Mouse (Mus musculus): ENCODE measurements around the gene Arf1. TPM values are rescaled to one million over a fixed set of nuclear protein-coding genes. Genes with fewer than 3 reads are reported as not detected.

The Arf1 gene
- polyA plus RNA-seq, 1 experiment from 2014 or later, result 622 TPM

- Histone ChIP-seq H3K4me1 (replicated peaks) (peaks cover 7% of the 10 kb centered on the region), H3K9me3 (no peaks in the 10 kb centered on the region), H3K4me3 (no peak overlapping the region), H3K27me3 (peaks cover 55% of the 10 kb centered on the region), H3K4me2 (no peak overlapping the region), H3K36me3 (no peaks in the 10 kb centered on the region), H3K27ac (no peak overlapping the region), H3K9ac (no peak overlapping the region)
- WGBS, result 49% methylated on average over 6 of the region's 6 CpGs
- no peak for ATAC-seq (ENCODE audit: low FRiP score)
Observed at GRCm38 (mm10) chr11:59243856-59244255, 15.8 kb upstream of the Arf1 start.

DNA sequence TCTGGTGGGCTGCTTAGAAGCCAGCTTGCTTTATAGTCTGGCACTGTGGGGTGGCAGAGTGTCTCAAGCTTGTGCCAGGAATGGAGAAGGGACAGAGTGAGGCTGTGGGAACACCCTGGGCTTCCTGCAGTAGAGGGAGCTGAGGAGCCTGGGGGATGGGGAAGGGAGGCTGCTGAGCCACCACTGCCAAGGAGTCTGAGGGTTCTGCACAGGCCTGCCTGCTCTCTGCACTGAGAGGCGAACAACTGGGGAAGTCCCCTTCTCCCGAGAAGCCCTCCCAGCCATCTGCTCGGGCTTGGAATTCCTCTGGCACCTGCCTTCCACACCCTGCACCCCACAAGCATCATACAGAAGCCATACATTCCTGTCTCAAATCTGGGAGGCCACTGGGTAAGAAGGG, 13.8 kb upstream of the Arf1 start:
- Histone ChIP-seq H3K27me3 (peaks cover 47% of the 10 kb centered on the region), H3K9me3 (no peaks in the 10 kb centered on the region), H3K4me1 (replicated peaks) (peaks cover 12% of the 10 kb centered on the region), H3K9ac (no peak overlapping the region), H3K27ac (no peak overlapping the region), H3K36me3 (no peaks in the 10 kb centered on the region), H3K4me2 (no peak overlapping the region), H3K4me3 (no peak overlapping the region)
- WGBS, result 41% methylated on average over 3 of the region's 3 CpGs
- ATAC-seq (ENCODE audit: low FRiP score), result no peak

GRCm38 (mm10) chr11:59239796-59240195, 11.7 kb upstream of the Arf1 start:
- no peak overlapping the region for H3K9ac ChIP-seq
- no peak overlapping the region for H3K4me3 ChIP-seq
- H3K27me3 ChIP-seq, result peaks cover 54% of the 10 kb centered on the region
- no peak overlapping the region for H3K27ac ChIP-seq
- no peaks in the 10 kb centered on the region for H3K9me3 ChIP-seq
- no peak overlapping the region for H3K4me2 ChIP-seq
- ATAC-seq (ENCODE audit: low FRiP score), result no peak
- H3K36me3 ChIP-seq, result no peaks in the 10 kb centered on the region
- 85% methylated on average over 4 of the region's 4 CpGs for WGBS
- H3K4me1 ChIP-seq (replicated peaks), result peaks cover 12% of the 10 kb centered on the region

GRCm38 (mm10) chr11:59239428-59239785, 11.3 kb upstream of the Arf1 start:
- H3K4me1 ChIP-seq (replicated peaks), result peaks cover 12% of the 10 kb centered on the region
- H3K27me3 ChIP-seq, result peaks cover 54% of the 10 kb centered on the region
- 63% methylated on average over 4 of the region's 4 CpGs for WGBS
- H3K4me2 ChIP-seq, result peak overlapping the region; percentile 16; the same call in 1 of the 2 replicates
- H3K9ac ChIP-seq, result peak overlapping the region; percentile 46; the same call in 1 of the 2 replicates
- no peak overlapping the region for H3K27ac ChIP-seq
- no peaks in the 10 kb centered on the region for H3K36me3 ChIP-seq
- no peaks in the 10 kb centered on the region for H3K9me3 ChIP-seq
- no peak overlapping the region for H3K4me3 ChIP-seq
- ATAC-seq (ENCODE audit: low FRiP score), result peak; percentile 34; the same call in 1 of the 2 replicates

GRCm38 (mm10) chr11:59238525-59239427, 10.7 kb upstream of the Arf1 start:
- Histone ChIP-seq H3K27ac (no peak overlapping the region), H3K4me2 (peak overlapping the region; percentile 16; the same call in 1 of the 2 replicates), H3K4me1 (replicated peaks) (peaks cover 12% of the 10 kb centered on the region), H3K9me3 (no peaks in the 10 kb centered on the region), H3K27me3 (peaks cover 48% of the 10 kb centered on the region), H3K9ac (peak overlapping the region; percentile 46; the same call in 1 of the 2 replicates), H3K36me3 (no peaks in the 10 kb centered on the region), H3K4me3 (no peak overlapping the region)
- ATAC-seq (ENCODE audit: low FRiP score), result peak; percentile 87
- 4% methylated on average over 13 of the region's 15 CpGs for WGBS

DNA sequence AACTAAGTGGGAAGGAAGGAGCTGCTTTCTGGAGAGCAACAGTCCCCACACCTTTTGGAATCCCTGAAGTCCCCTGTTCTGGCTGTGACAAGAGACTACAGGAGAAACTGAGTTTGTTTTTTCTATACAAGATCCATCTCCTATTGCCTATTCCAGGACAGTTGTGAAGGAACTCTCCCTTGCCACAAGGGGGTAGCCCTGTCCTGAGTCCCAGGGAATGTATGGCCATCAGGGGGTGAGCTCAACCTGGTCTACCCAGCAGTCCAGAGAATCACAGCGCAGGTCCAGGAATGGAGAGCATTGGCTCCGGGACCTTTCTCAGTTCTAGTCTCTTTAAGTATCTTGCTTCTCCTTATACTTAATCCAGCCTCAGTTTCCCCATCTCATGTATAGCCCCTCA, 4.7 kb upstream of the Arf1 start:
- H3K36me3 ChIP-seq, result no peaks in the 10 kb centered on the region
- H3K27me3 ChIP-seq, result 0 out of 2 replicates have a peak, but pooled peaks cover 7% of the 10 kb centered on the region
- no peak for ATAC-seq (ENCODE audit: low FRiP score)
- no peak overlapping the region for H3K4me3 ChIP-seq
- no peaks in the 10 kb centered on the region for H3K9me3 ChIP-seq
- 63% methylated on average over 2 of the region's 2 CpGs for WGBS
- no peak overlapping the region for H3K9ac ChIP-seq
- peaks cover 7% of the 10 kb centered on the region for H3K4me1 ChIP-seq (replicated peaks)
- H3K4me2 ChIP-seq, result no peak overlapping the region
- no peak overlapping the region for H3K27ac ChIP-seq

DNA sequence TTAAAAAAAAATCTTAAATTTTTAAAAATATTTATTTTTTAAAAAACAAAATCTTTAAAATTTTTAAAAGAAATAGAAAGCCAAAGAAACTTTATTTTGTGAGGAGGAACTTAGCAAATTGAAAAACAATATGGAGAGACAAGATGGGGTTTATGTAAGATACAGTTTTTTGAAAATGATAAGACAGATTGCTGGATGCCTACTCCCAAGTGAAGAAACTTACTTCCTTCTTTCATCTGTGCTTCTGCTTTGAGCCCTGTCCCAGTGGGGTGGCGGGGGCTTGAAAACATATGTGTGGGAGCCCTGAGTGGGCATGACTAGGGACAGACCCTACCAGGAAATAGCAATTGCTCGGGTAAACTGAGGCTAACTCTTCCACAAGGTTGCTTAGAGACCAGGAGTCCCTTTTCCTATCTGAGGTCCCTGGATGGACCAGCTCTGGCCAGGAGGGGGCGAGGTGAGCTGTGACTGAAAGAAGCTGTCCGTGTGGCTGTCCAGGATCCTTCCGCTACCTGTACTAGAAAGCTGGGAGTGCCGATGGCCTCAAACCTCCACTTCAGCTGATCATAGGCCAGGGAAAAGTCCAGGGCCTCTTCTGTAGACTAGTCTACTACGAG, 2.2 kb upstream of the Arf1 start:
- no peak for ATAC-seq (ENCODE audit: low FRiP score)
- Histone ChIP-seq H3K4me3 (no peak overlapping the region), H3K9me3 (no peaks in the 10 kb centered on the region), H3K9ac (no peak overlapping the region), H3K27ac (no peak overlapping the region), H3K27me3 (0 out of 2 replicates have a peak, but pooled peaks cover 2% of the 10 kb centered on the region), H3K36me3 (no peaks in the 10 kb centered on the region), H3K4me1 (replicated peaks) (peaks cover 28% of the 10 kb centered on the region), H3K4me2 (no peak overlapping the region)
- 21% methylated on average over 7 of the region's 7 CpGs for WGBS

- Histone ChIP-seq H3K9me3 (no peaks in the 10 kb centered on the region), H3K4me1 (replicated peaks) (peaks cover 51% of the 10 kb centered on the region), H3K4me3 (peak overlapping the region; percentile 96), H3K36me3 (no peaks in the 10 kb centered on the region), H3K9ac (peak overlapping the region; percentile 99), H3K27ac (peak overlapping the region; percentile 97), H3K4me2 (peak overlapping the region; percentile 95), H3K27me3 (no peaks in the 10 kb centered on the region)
- under 1% methylated on average over 50 of the region's 51 CpGs for WGBS
- ATAC-seq (ENCODE audit: low FRiP score), result peak; percentile 86
Observed at GRCm38 (mm10) chr11:59227604-59228121, 407 bp downstream of the Arf1 start.

DNA sequence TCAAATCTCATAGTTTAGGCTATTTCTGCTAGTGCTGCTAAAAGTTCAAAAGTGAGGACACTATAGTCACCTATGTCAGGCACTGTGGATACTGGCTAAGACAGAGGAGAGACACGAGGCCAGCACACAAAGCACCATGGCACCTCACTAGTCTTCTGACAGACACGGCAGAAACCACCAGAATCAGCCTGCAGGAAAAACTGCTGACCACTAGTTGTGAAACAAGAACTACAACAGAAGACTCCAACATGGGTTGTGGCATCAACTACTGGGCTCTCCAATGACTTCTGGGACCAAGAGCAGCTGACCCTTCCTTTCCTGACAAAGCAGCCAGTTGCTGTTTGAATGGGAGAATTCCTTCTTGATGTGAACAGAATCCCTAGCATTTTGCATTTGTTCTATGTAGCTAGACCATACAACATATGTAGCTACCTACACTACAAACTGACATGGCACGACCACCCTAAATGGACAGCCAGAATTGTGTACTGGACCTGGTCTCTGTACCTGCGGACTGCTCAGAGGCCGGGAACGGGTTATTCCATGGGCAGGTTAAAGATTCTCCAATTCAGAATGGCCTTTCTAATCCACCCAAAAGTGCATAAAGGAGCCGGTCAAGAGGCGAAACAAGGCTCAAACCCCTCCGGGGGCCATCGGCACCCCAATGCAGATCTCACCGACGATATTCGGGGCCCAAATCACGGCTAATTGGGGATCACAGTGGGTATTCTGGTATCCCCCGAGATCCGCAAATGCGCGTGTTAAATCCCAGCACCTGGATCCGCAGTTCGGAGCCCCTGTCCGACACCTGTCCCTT, 1.1 kb downstream of the Arf1 start:
- H3K36me3 ChIP-seq, result no peaks in the 10 kb centered on the region
- no peaks in the 10 kb centered on the region for H3K9me3 ChIP-seq
- no peaks in the 10 kb centered on the region for H3K27me3 ChIP-seq
- peak overlapping the region; percentile 95 for H3K4me2 ChIP-seq
- peak overlapping the region; percentile 96 for H3K4me3 ChIP-seq
- no peak for ATAC-seq (ENCODE audit: low FRiP score)
- H3K27ac ChIP-seq, result peak overlapping the region; percentile 97
- 5% methylated on average over 21 of the region's 21 CpGs for WGBS
- peaks cover 56% of the 10 kb centered on the region for H3K4me1 ChIP-seq (replicated peaks)
- peak overlapping the region; percentile 99 for H3K9ac ChIP-seq

DNA sequence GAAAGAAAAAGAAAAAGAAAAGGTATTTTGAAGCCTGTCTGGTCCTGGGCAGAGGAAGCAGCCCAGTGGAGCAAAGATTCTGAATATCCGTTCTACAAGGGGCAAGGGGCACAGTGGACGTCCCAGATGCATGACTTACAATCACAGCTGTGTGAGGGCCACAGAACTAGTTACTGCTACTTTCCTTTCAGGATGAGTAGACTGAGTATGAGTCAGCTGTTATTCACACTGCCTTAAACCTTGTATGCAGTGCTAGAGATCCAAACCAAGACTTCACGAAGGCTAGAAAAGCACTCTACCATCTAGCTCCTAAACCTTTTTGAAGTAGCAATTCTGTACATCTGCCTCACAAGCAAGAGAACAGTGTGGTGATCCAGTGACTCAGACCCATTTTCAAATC, 1.8 kb downstream of the Arf1 start:
- 59% methylated on average over 3 of the region's 3 CpGs for WGBS
- Histone ChIP-seq H3K9ac (peak overlapping the region; percentile 99), H3K27ac (no peak overlapping the region), H3K9me3 (no peaks in the 10 kb centered on the region), H3K27me3 (no peaks in the 10 kb centered on the region), H3K4me3 (peak overlapping the region; percentile 96), H3K4me2 (peak overlapping the region; percentile 95), H3K4me1 (replicated peaks) (peaks cover 63% of the 10 kb centered on the region), H3K36me3 (no peaks in the 10 kb centered on the region)
- ATAC-seq (ENCODE audit: low FRiP score), result no peak

GRCm38 (mm10) chr11:59225167-59225566, 2.9 kb downstream of the Arf1 start:
- H3K4me3 ChIP-seq, result no peak overlapping the region; the same call in 1 of the 2 replicates
- ATAC-seq (ENCODE audit: low FRiP score), result no peak
- H3K27ac ChIP-seq, result no peak overlapping the region
- H3K4me2 ChIP-seq, result peak overlapping the region; percentile 95
- H3K9me3 ChIP-seq, result no peaks in the 10 kb centered on the region
- H3K4me1 ChIP-seq (replicated peaks), result peaks cover 67% of the 10 kb centered on the region
- H3K9ac ChIP-seq, result 0 out of 2 replicates have a peak overlapping the region, but pooled peaks have one; percentile 3
- peaks cover 6% of the 10 kb centered on the region; the same call in 1 of the 2 replicates for H3K36me3 ChIP-seq
- H3K27me3 ChIP-seq, result no peaks in the 10 kb centered on the region
- WGBS, result 88% methylated on average over 2 of the region's 2 CpGs

GRCm38 (mm10) chr11:59224470-59224869, 3.6 kb downstream of the Arf1 start:
- Histone ChIP-seq H3K4me2 (no peak overlapping the region), H3K4me1 (replicated peaks) (peaks cover 67% of the 10 kb centered on the region), H3K9me3 (no peaks in the 10 kb centered on the region), H3K9ac (no peak overlapping the region), H3K27me3 (no peaks in the 10 kb centered on the region), H3K4me3 (no peak overlapping the region), H3K36me3 (peaks cover 11% of the 10 kb centered on the region), H3K27ac (no peak overlapping the region)
- ATAC-seq (ENCODE audit: low FRiP score), result no peak
- 76% methylated on average over 2 of the region's 2 CpGs for WGBS
